Mouse (Mus musculus): Measurements from ENCODE around the gene Myh13. TPM values are rescaled to one million over a fixed set of nuclear protein-coding genes. Genes with fewer than 3 reads are reported as not detected.
A peak's percentile ranks its signal among the peaks of the same experiment; 100 is the strongest.

Myh13 gene
- polyA plus RNA-seq, 1 experiment from 2014 or later, result not detected

DNA sequence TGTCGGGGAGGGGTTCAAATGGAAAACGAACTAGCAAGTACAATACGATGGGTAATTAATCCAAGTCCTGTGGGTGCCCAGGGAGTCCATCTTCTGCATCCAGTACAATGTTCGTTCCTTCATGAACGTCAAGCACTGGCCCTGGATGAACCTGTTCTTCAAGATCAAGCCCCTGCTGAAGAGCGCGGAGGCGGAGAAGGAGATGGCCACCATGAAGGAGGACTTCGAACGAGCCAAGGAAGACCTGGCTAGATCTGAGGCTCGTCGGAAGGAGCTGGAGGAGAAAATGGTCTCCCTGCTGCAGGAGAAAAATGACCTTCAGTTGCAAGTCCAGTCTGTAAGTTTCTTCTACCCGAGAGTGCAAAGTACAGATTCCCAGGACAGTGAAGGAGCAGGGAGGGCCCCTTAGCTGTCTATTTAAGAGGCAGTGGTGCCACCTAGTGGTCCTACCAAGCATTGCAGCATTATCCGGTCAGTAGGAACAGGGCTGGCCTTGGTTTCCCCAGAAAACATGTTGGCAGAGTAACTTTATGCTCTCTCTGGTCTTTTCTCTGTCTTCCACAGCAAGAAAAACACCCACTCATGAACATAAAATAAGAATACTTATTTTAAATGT, 28.8 kb downstream of the Myh13 start:
- H3K4me1 ChIP-seq (ENCODE audit: control insufficient read depth, insufficient read depth, low read length), result no peaks in the 10 kb centered on the region
- no peak overlapping the region for H3K4me3 ChIP-seq (ENCODE audit: low read depth, low read length)
- H3K27ac ChIP-seq (ENCODE audit: low read length), result no peak overlapping the region
- no peaks in the 10 kb centered on the region for H3K36me3 ChIP-seq (ENCODE audit: control insufficient read depth, insufficient read depth, low read length)
- H3K9me3 ChIP-seq (ENCODE audit: control insufficient read depth, low read depth, low read length), result no peaks in the 10 kb centered on the region
- 43% methylated on average over 14 of the region's 14 CpGs for WGBS
- no peak overlapping the region for H3K4me2 ChIP-seq (replicated peaks; ENCODE audit: low read depth, low read length)
- H3K27me3 ChIP-seq (ENCODE audit: control insufficient read depth, insufficient read depth, low read length), result no peaks in the 10 kb centered on the region
- ATAC-seq (ENCODE audit: insufficient number of reproducible peaks, insufficient read depth, low FRiP score, low read depth), result 0 out of 2 replicates have a peak, but pooled peaks have one; percentile 56
- H3K9ac ChIP-seq (replicated peaks; ENCODE audit: low read depth, low read length), result no peak overlapping the region

DNA sequence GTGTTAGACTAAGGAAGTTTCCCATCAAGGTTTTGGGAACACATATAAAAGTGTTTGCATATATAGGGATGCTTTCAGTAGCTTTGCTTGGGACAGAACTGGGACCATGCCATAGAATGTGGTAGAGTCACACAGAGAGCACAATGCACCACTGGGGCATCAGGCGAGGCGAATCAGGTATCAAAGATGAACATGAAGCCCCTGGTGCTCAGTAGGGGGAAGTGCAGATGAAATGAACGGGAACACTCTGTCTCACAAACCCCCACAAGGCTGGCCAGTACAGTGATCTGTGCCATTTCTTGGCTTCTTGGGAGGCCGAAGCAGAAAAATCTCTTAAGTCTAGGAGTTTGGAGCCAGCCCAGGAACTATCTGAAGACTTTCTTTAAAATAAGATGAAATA, 31.6 kb downstream of the Myh13 start:
- 59% methylated on average over 4 of the region's 4 CpGs for WGBS
- Histone ChIP-seq H3K4me1 (ENCODE audit: control insufficient read depth, insufficient read depth, low read length) (no peaks in the 10 kb centered on the region), H3K4me2 (replicated peaks; ENCODE audit: low read depth, low read length) (no peak overlapping the region), H3K4me3 (ENCODE audit: low read depth, low read length) (no peak overlapping the region), H3K27me3 (ENCODE audit: control insufficient read depth, insufficient read depth, low read length) (no peaks in the 10 kb centered on the region), H3K9me3 (ENCODE audit: control insufficient read depth, low read depth, low read length) (no peaks in the 10 kb centered on the region), H3K9ac (replicated peaks; ENCODE audit: low read depth, low read length) (no peak overlapping the region), H3K27ac (ENCODE audit: low read length) (no peak overlapping the region), H3K36me3 (ENCODE audit: control insufficient read depth, insufficient read depth, low read length) (no peaks in the 10 kb centered on the region)
- no peak for ATAC-seq (ENCODE audit: insufficient number of reproducible peaks, insufficient read depth, low FRiP score, low read depth)

DNA sequence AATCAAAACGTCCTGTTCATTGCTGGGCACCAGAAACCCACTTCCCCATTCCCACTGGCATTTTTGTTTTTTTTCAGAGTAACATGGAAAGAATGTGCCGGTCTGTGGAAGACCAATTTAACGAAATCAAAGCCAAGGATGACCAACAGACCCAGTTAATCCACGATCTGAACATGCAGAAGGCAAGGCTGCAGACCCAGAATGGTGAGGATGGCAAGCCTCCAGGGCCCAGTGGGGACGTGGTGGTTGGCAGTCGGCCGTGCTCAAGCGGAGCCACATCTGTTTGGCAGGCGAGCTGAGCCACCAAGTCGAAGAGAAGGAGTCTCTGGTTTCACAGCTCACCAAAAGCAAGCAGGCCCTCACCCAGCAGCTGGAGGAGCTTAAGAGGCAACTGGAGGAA, 36.6 kb downstream of the Myh13 start:
- no peaks in the 10 kb centered on the region for H3K36me3 ChIP-seq (ENCODE audit: control insufficient read depth, insufficient read depth, low read length)
- no peak overlapping the region for H3K4me2 ChIP-seq (replicated peaks; ENCODE audit: low read depth, low read length)
- no peaks in the 10 kb centered on the region for H3K9me3 ChIP-seq (ENCODE audit: control insufficient read depth, low read depth, low read length)
- ATAC-seq (ENCODE audit: insufficient number of reproducible peaks, insufficient read depth, low FRiP score, low read depth), result no peak
- no peak overlapping the region for H3K9ac ChIP-seq (replicated peaks; ENCODE audit: low read depth, low read length)
- H3K4me3 ChIP-seq (ENCODE audit: low read depth, low read length), result no peak overlapping the region
- 83% methylated on average over 10 of the region's 10 CpGs for WGBS
- no peak overlapping the region for H3K27ac ChIP-seq (ENCODE audit: low read length)
- no peaks in the 10 kb centered on the region for H3K27me3 ChIP-seq (ENCODE audit: control insufficient read depth, insufficient read depth, low read length)
- H3K4me1 ChIP-seq (ENCODE audit: control insufficient read depth, insufficient read depth, low read length), result no peaks in the 10 kb centered on the region

DNA sequence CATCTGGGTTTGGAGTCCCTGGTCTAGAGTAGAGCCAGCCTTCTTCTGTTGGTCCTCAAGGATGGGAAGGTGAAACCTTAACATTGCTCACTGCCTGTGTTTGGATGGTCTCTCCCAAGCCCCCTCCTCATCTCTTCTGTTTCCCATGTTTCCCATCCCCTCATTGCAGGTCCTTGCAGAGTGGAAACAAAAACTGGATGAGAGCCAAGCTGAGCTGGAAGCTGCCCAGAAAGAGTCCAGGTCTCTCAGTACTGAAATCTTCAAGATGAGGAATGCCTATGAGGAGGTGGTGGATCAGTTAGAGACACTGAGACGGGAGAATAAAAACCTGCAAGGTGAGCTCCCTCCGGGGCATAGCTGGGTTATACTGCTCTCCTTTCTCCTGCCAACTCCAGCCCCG, 40.8 kb downstream of the Myh13 start:
- Histone ChIP-seq H3K9ac (replicated peaks; ENCODE audit: low read depth, low read length) (no peak overlapping the region), H3K4me3 (ENCODE audit: low read depth, low read length) (no peak overlapping the region), H3K9me3 (ENCODE audit: control insufficient read depth, low read depth, low read length) (no peaks in the 10 kb centered on the region), H3K27me3 (ENCODE audit: control insufficient read depth, insufficient read depth, low read length) (no peaks in the 10 kb centered on the region), H3K4me2 (replicated peaks; ENCODE audit: low read depth, low read length) (no peak overlapping the region), H3K4me1 (ENCODE audit: control insufficient read depth, insufficient read depth, low read length) (no peaks in the 10 kb centered on the region), H3K36me3 (ENCODE audit: control insufficient read depth, insufficient read depth, low read length) (no peaks in the 10 kb centered on the region), H3K27ac (ENCODE audit: low read length) (no peak overlapping the region)
- WGBS, result 51% methylated on average over 3 of the region's 3 CpGs
- no peak for ATAC-seq (ENCODE audit: insufficient number of reproducible peaks, insufficient read depth, low FRiP score, low read depth)

DNA sequence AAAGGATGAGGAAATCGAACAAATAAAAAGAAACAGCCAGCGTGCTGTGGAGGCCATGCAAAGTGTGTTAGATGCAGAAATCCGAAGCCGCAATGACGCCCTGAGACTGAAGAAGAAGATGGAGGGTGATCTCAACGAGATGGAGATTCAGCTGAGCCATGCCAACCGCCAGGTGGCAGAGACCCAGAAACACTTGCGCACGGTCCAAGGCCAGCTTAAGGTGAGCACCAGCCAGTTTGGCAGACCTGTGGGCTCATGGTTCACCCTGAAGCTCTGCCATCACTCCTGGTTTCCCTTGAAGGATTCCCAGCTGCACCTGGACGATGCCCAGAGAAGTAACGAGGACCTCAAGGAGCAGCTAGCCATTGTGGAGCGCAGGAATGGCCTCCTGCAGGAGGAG, 43.1 kb downstream of the Myh13 start:
- 89% methylated on average over 12 of the region's 12 CpGs for WGBS
- ATAC-seq (ENCODE audit: insufficient number of reproducible peaks, insufficient read depth, low FRiP score, low read depth), result no peak
- H3K9me3 ChIP-seq (ENCODE audit: control insufficient read depth, low read depth, low read length), result no peaks in the 10 kb centered on the region
- H3K4me1 ChIP-seq (ENCODE audit: control insufficient read depth, insufficient read depth, low read length), result no peaks in the 10 kb centered on the region
- no peaks in the 10 kb centered on the region for H3K27me3 ChIP-seq (ENCODE audit: control insufficient read depth, insufficient read depth, low read length)
- H3K4me3 ChIP-seq (ENCODE audit: low read depth, low read length), result no peak overlapping the region
- H3K27ac ChIP-seq (ENCODE audit: low read length), result no peak overlapping the region
- H3K36me3 ChIP-seq (ENCODE audit: control insufficient read depth, insufficient read depth, low read length), result no peaks in the 10 kb centered on the region
- no peak overlapping the region for H3K4me2 ChIP-seq (replicated peaks; ENCODE audit: low read depth, low read length)
- no peak overlapping the region for H3K9ac ChIP-seq (replicated peaks; ENCODE audit: low read depth, low read length)

DNA sequence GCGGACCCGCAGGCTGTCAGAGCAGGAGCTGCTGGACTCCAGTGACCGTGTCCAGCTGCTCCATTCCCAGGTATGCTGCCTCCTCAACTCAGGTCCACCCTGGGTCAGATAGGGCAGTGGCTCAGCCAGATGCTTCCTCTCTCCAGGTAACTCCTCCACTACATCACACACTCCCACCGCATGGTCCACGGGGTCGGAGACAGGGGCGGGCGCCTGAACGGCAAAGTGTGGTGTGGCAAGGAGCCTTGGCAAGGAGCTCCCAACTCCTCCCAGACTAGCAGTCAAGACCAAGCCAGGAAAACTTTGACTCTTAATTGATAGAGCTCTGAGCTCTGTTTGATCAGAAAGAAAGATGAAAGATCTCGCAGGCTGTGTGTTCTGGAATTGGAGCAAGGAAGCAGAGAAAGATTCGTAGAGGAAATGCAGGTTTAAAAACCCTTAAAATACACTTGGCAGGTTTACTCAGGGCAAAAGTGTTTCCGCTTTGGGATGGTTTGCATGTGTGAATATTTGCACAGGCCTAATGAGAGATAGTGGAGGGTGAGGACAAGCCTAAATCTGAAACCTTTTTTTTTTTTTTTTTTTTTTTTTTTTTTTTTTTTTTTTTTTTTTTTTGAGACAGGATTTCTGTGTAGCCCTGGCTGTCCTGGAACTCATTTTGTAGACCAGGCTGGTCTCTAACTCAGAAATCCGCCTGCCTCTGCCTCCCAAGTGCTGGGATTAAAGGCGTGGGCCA, 43.7 kb downstream of the Myh13 start:
- no peak overlapping the region for H3K4me2 ChIP-seq (replicated peaks; ENCODE audit: low read depth, low read length)
- 83% methylated on average over 14 of the region's 14 CpGs for WGBS

DNA sequence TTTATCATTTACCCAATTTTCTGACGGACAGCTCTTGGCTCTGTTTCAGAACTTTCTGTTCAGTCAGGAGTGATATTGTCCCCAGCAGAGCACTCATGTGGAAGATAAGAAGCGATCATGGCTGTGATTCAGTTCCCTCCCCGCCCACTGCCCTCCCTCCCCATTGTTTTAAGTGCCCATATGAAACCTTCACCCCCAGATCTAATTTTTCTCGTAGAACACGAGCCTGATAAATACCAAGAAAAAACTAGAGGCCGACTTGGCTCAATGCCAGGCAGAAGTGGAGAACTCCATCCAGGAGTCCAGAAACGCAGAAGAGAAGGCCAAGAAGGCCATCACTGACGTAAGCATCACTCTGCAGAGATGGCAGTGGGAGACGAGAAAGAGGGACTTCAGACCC, 45.5 kb downstream of the Myh13 start:
- Histone ChIP-seq H3K36me3 (ENCODE audit: control insufficient read depth, insufficient read depth, low read length) (no peaks in the 10 kb centered on the region), H3K9ac (replicated peaks; ENCODE audit: low read depth, low read length) (no peak overlapping the region), H3K27ac (ENCODE audit: low read length) (no peak overlapping the region), H3K4me3 (ENCODE audit: low read depth, low read length) (no peak overlapping the region), H3K9me3 (ENCODE audit: control insufficient read depth, low read depth, low read length) (no peaks in the 10 kb centered on the region), H3K4me1 (ENCODE audit: control insufficient read depth, insufficient read depth, low read length) (no peaks in the 10 kb centered on the region), H3K4me2 (replicated peaks; ENCODE audit: low read depth, low read length) (no peak overlapping the region), H3K27me3 (ENCODE audit: control insufficient read depth, insufficient read depth, low read length) (no peaks in the 10 kb centered on the region)
- no peak for ATAC-seq (ENCODE audit: insufficient number of reproducible peaks, insufficient read depth, low FRiP score, low read depth)
- WGBS, result 47% methylated on average over 9 of the region's 9 CpGs

More for the DNA sequence above, 43.7 kb downstream of the Myh13 start:
- no peaks in the 10 kb centered on the region for H3K4me1 ChIP-seq (ENCODE audit: control insufficient read depth, insufficient read depth, low read length)
- no peak overlapping the region for H3K9ac ChIP-seq (replicated peaks; ENCODE audit: low read depth, low read length)
- H3K9me3 ChIP-seq (ENCODE audit: control insufficient read depth, low read depth, low read length), result no peaks in the 10 kb centered on the region
- H3K27ac ChIP-seq (ENCODE audit: low read length), result no peak overlapping the region
- no peak for ATAC-seq (ENCODE audit: insufficient number of reproducible peaks, insufficient read depth, low FRiP score, low read depth)
- H3K36me3 ChIP-seq (ENCODE audit: control insufficient read depth, insufficient read depth, low read length), result no peaks in the 10 kb centered on the region
- H3K27me3 ChIP-seq (ENCODE audit: control insufficient read depth, insufficient read depth, low read length), result no peaks in the 10 kb centered on the region
- H3K4me3 ChIP-seq (ENCODE audit: low read depth, low read length), result no peak overlapping the region

DNA sequence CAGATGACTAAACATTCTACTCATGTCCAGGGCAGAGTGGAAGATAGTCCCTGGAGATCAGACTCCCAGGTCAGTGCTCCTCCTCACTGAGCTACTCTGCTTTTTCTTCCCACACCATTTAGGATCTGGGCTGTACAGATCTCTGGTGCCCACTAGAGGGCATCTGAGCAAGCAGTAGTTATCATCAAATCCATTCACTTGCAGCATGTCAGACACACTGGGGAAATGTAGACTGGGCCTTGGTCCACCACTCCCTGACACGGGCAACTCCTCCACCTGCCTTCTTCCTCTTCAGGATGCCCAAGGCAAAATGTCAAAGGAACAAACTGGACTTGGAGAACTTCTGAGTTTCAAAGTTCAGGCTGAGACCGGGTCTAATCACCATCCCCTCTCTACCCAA, 51.9 kb downstream of the Myh13 start:
- Histone ChIP-seq H3K27ac (ENCODE audit: low read length) (no peak overlapping the region), H3K4me2 (replicated peaks; ENCODE audit: low read depth, low read length) (no peak overlapping the region), H3K9ac (replicated peaks; ENCODE audit: low read depth, low read length) (no peak overlapping the region), H3K27me3 (ENCODE audit: control insufficient read depth, insufficient read depth, low read length) (no peaks in the 10 kb centered on the region), H3K9me3 (ENCODE audit: control insufficient read depth, low read depth, low read length) (no peaks in the 10 kb centered on the region), H3K36me3 (ENCODE audit: control insufficient read depth, insufficient read depth, low read length) (no peaks in the 10 kb centered on the region), H3K4me3 (ENCODE audit: low read depth, low read length) (no peak overlapping the region), H3K4me1 (ENCODE audit: control insufficient read depth, insufficient read depth, low read length) (no peaks in the 10 kb centered on the region)
- no peak for ATAC-seq (ENCODE audit: insufficient number of reproducible peaks, insufficient read depth, low FRiP score, low read depth)
- 55% methylated on average over 2 of the region's 2 CpGs for WGBS

DNA sequence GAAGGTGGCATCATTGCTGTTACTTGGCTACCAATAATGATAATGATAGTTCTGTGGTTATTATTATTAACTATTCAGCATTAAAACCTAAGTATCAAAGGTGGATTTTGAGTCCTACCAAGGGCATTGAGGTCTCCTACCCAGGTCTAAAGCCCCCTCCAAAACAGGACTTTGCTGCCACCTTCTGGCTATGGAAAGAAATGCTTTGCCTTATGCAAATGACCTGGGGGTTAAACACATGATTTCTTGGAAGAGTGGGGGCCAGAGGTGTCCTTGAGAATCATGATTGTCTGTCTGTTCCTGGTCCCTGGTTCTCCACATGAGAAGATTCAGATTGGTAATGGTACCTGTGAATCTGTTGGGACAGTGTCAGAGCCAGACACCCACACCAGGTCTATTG, 54.9 kb downstream of the Myh13 start:
- H3K27ac ChIP-seq (ENCODE audit: low read length), result no peak overlapping the region
- no peak overlapping the region for H3K4me2 ChIP-seq (replicated peaks; ENCODE audit: low read depth, low read length)
- no peaks in the 10 kb centered on the region for H3K9me3 ChIP-seq (ENCODE audit: control insufficient read depth, low read depth, low read length)
- no peaks in the 10 kb centered on the region for H3K27me3 ChIP-seq (ENCODE audit: control insufficient read depth, insufficient read depth, low read length)
- H3K4me1 ChIP-seq (ENCODE audit: control insufficient read depth, insufficient read depth, low read length), result no peaks in the 10 kb centered on the region
- no peak for ATAC-seq (ENCODE audit: insufficient number of reproducible peaks, insufficient read depth, low FRiP score, low read depth)
- no peak overlapping the region for H3K9ac ChIP-seq (replicated peaks; ENCODE audit: low read depth, low read length)
- no peak overlapping the region for H3K4me3 ChIP-seq (ENCODE audit: low read depth, low read length)
- H3K36me3 ChIP-seq (ENCODE audit: control insufficient read depth, insufficient read depth, low read length), result no peaks in the 10 kb centered on the region
